Mouse (Mus musculus) right cerebral cortex, postnatal 10 days (tissue): ENCODE data around the gene Hspa1l.

ENCODE experiments used
- DNase-seq, 2 experiments: peaks; one replicate each; pipeline ENCODE4 v3.0.0; 2021; ENCODE audit warnings: low spot score in 2 of 2

Gene Hspa1l

GRCm38 (mm10) chr17:35024261-35024660, 51.8 kb downstream of the Hspa1l start:
- DNase-seq: no peak

GRCm38 (mm10) chr17:35024691-35025488, 52.4 kb downstream of the Hspa1l start:
- peak; percentile 29 to 36 for DNase-seq

GRCm38 (mm10) chr17:35026206-35026605, 53.7 kb downstream of the Hspa1l start:
- DNase-seq: no peak

GRCm38 (mm10) chr17:35027277-35028068, 55.0 kb downstream of the Hspa1l start, which contains the start of gene Sapcd1:
TSS of gene Sapcd1 (minus strand) at chr17:35028016.
- peak; percentile 78 to 80 for DNase-seq

GRCm38 (mm10) chr17:35028315-35028714, 55.8 kb downstream of the Hspa1l start:
- no peak for DNase-seq
